Mouse (Mus musculus) embryonic fibroblast, embryonic 13.5 days (primary cell): ENCODE data around the gene Tmem185b.

ENCODE experiments used
- CTCF ChIP-seq: IDR thresholded peaks from 2 replicates; pipeline ENCODE4 v1.5.1; 2011; ENCODE audit warnings: mild to moderate bottlenecking, control low read depth, low read length, moderate library complexity, borderline replicate concordance; ENCODE audit not compliant: insufficient read depth
- POLR2A ChIP-seq: IDR thresholded peaks from 2 replicates; pipeline ENCODE4 v1.6.1; 2011; ENCODE audit warnings: low read depth, mild to moderate bottlenecking, control low read depth, low read length, moderate library complexity

DNA sequence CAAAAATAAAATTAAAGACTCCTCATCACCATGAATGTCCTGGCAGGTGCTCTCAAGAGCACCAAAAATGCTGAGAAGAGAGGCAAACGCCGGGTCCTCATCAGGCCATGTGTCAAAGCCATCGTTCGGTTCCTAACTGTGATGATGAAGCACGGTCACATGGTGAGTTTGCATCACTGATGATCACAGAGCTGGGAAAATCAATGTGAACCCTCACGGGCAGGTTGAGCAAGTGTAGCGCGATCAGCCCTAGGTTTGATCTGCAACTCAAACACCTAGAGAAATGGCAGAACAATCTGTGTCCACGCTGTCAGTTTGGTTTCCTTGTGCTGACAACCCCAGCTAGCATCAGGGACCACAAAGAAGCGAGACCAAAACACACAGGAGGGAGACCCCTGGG lies 26.5 kb upstream of the Tmem185b start:
- TF ChIP-seq POLR2A: no peak
- no peak for TF ChIP-seq CTCF
